Mouse (Mus musculus): Measurements from ENCODE around the gene Pgm1. TPM values are rescaled to one million over a fixed set of nuclear protein-coding genes. Genes with fewer than 3 reads are reported as not detected.

Gene Pgm1
- total RNA-seq, 2 experiments from 2014 or later: 2.2 to 7.2 TPM

- ATAC-seq (replicated peaks; ENCODE audit: low FRiP score, low TSS enrichment, poor library complexity, severe bottlenecking): no peak
Measured at GRCm38 (mm10) chr4:99947896-99948295, 18.7 kb downstream of the Pgm1 start.

DNA sequence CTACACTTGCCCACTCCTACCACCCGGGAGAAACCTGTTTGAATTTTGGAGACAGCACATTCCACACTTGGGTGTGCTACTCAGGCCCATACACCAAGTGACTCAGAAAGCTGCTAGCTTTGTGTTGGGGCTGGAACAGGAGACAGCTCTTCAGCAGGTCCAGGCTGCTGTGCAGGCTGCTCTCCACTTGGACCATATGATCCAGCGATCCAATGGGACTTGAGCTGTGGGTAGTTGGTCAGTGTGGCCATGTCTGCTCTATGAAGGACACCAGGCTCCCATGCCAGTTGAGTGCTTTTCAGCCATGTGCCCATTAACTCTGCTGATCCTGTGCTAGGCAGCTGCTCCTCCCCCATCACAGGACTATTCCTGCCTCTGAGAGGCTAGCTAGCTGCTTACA, 24.7 kb downstream of the Pgm1 start:
- no peak for ATAC-seq (replicated peaks; ENCODE audit: low FRiP score, low TSS enrichment, poor library complexity, severe bottlenecking)

- ATAC-seq (replicated peaks; ENCODE audit: low FRiP score, low TSS enrichment, poor library complexity, severe bottlenecking): no peak
Measured at GRCm38 (mm10) chr4:99955396-99955795, 26.2 kb downstream of the Pgm1 start.

- no peak for ATAC-seq (replicated peaks; ENCODE audit: low FRiP score, low TSS enrichment, poor library complexity, severe bottlenecking)
Measured at GRCm38 (mm10) chr4:99957186-99957585, 28.0 kb downstream of the Pgm1 start.

- no peak for ATAC-seq (replicated peaks; ENCODE audit: low FRiP score, low TSS enrichment, poor library complexity, severe bottlenecking)
Measured at GRCm38 (mm10) chr4:99958084-99958815, 29.0 kb downstream of the Pgm1 start.

GRCm38 (mm10) chr4:99959308-99959707, 30.1 kb downstream of the Pgm1 start:
- ATAC-seq (replicated peaks; ENCODE audit: low FRiP score, low TSS enrichment, poor library complexity, severe bottlenecking): no peak

DNA sequence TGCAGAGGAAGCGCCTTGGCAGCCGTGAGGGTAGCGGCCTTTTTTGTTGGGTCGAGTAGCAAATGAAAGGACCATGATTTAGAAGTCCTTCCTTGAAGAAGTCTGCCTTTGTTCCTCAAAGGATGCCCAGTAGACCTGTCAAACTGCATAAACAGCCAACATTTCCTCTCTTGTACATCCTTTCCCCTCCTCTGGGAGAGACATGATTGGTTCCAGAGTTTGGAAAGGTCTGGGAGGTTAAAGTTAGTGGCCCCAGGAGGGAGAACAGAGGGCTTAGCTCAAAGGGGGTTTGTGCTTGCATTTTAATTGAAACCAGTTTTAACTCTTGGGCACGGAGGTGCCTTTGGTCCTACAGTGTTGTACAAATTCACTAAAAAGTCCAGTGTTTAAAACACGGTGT, 37.3 kb downstream of the Pgm1 start:
- no peak for ATAC-seq (replicated peaks; ENCODE audit: low FRiP score, low TSS enrichment, poor library complexity, severe bottlenecking)

DNA sequence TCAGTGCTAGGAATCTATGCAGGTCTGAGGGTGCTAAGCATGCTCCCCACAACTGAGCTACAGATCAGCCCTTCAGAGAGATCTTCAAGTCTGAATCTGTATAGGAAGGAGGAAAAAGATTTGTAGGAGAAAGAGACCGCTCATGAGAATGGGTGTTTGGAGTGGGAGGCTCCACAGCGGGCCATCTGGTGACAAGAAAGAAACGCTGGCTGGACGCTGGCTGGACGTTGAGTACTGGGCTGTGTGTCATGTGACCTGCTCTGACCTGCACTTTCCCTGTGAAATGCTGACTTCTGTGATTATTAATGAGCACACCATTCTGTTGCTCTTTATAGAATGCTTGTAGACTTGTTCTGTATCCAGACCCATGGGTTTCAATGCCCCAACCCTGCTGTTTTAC, 40.1 kb downstream of the Pgm1 start:
- no peak for ATAC-seq (replicated peaks; ENCODE audit: low FRiP score, low TSS enrichment, poor library complexity, severe bottlenecking)

- ATAC-seq (replicated peaks; ENCODE audit: low FRiP score, low TSS enrichment, poor library complexity, severe bottlenecking): no peak
Measured at GRCm38 (mm10) chr4:99970097-99970496, 40.9 kb downstream of the Pgm1 start.

- no peak for ATAC-seq (replicated peaks; ENCODE audit: low FRiP score, low TSS enrichment, poor library complexity, severe bottlenecking)
Measured at GRCm38 (mm10) chr4:99972886-99973285, 43.7 kb downstream of the Pgm1 start.

DNA sequence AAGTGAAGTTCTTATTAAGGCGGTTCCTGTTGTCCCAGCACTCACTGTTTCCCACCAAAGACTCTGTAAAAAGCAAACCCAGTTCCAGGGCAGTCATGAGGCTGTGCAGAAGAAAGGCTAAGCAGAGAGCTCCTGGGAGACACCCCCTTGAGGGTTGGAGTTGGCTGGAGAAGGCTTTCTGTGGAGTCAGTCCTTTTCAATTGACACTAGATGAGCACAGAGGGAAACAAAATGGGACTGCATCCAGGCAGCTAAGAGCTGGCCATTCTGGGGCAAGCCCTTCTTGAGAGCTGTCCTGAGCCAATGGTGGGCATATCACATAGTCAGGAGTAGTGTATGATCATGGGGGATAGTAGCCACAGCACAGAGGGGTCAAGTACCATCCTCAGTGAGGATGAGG, 44.7 kb downstream of the Pgm1 start:
- ATAC-seq (replicated peaks; ENCODE audit: low FRiP score, low TSS enrichment, poor library complexity, severe bottlenecking): no peak

GRCm38 (mm10) chr4:99974375-99974774, 45.2 kb downstream of the Pgm1 start:
- no peak for ATAC-seq (replicated peaks; ENCODE audit: low FRiP score, low TSS enrichment, poor library complexity, severe bottlenecking)

- ATAC-seq (replicated peaks; ENCODE audit: low FRiP score, low TSS enrichment, poor library complexity, severe bottlenecking): no peak
Measured at GRCm38 (mm10) chr4:99979326-99979725, 50.1 kb downstream of the Pgm1 start.

GRCm38 (mm10) chr4:99981216-99981615, 52.0 kb downstream of the Pgm1 start:
- no peak for ATAC-seq (replicated peaks; ENCODE audit: low FRiP score, low TSS enrichment, poor library complexity, severe bottlenecking)

GRCm38 (mm10) chr4:99983652-99984368, 54.6 kb downstream of the Pgm1 start:
- no peak for ATAC-seq (replicated peaks; ENCODE audit: low FRiP score, low TSS enrichment, poor library complexity, severe bottlenecking)

DNA sequence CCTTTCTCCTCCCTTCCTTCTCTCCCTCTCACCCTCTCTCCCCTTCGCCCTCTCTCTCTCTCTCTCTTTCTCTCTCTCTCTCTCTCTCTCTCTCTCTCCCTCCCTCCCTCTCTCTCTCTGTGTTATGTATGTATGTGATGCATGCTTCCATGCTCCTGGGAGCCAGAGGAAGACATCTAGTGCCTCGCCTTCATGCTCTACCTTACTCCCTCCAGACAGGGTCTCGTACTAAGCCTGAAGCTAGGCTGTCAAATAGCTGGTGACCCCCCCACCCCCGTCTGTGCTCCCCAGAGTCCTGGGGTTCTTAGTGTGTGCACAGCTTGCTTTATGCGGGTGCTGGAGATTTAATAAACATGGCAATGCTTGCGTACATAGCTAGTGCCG, 55.1 kb downstream of the Pgm1 start:
- no peak for ATAC-seq (replicated peaks; ENCODE audit: low FRiP score, low TSS enrichment, poor library complexity, severe bottlenecking)

GRCm38 (mm10) chr4:99985086-99985485, 55.9 kb downstream of the Pgm1 start:
- no peak for ATAC-seq (replicated peaks; ENCODE audit: low FRiP score, low TSS enrichment, poor library complexity, severe bottlenecking)

GRCm38 (mm10) chr4:99985631-99986030, 56.4 kb downstream of the Pgm1 start:
- no peak for ATAC-seq (replicated peaks; ENCODE audit: low FRiP score, low TSS enrichment, poor library complexity, severe bottlenecking)

DNA sequence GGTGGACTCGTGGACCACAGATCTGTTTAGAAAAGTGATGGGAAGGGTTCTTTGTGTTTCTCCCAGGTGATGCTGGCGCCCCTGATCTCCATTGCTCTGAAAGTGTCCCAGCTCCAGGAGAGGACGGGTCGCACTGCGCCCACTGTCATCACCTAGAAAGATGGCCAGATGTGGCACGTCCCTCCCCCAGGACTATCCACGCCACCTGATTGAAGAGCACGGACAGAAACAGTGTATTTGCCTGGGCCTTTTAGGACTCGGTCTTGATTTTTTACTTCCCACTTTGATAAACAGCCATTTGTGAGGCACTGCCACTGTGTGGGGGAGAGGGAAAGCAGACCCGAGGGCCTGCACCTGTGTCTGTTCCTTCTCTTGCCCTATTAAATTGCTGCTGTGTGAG, 57.4 kb downstream of the Pgm1 start:
- ATAC-seq (replicated peaks; ENCODE audit: low FRiP score, low TSS enrichment, poor library complexity, severe bottlenecking): no peak

DNA sequence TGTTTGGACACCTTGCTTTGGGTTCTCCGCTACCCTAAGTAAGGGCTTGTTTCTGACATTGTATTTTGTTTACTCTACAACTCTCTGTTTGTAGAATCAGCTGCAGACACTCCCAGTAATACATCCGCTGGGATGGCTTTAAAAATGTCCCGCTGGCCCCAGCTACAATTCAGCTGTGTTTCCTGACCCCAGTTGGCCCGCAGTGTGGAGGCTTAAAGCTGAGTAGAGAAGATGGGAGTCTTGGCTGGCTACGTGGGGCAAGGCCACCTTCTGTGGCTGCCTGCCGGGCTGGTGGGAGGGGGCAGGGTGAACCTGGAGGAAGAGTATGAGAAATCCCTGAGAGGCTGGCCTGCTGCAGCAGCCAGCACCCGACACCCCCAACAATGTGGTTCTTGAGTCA, 59.6 kb downstream of the Pgm1 start:
- ATAC-seq (replicated peaks; ENCODE audit: low FRiP score, low TSS enrichment, poor library complexity, severe bottlenecking): no peak

DNA sequence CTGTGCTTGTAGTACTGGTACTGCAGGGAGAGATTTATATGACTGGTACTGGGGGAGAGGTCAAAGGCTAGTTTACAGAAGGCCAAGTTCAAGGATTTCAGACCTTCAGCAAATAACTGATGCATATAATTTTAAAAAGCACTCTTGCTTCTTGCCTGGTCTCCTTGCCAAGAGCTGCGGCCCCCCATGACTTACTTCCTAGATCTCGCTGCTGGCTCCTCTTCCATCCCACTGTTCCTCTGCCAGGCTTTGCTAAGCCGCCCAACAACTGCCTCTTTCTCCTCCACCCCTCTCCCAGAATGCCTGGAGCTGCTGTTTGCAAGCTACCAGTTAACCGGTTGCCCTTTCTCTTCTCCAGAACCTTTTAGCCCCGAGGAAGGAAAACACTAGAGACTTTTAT, 71.8 kb downstream of the Pgm1 start:
- no peak for ATAC-seq (replicated peaks; ENCODE audit: low FRiP score, low TSS enrichment, poor library complexity, severe bottlenecking)

Measured in megakaryocyte-erythroid progenitor cell, adult 5-6 weeks (primary cell).